Mouse (Mus musculus): ENCODE data around the gene Nol10.

DNA sequence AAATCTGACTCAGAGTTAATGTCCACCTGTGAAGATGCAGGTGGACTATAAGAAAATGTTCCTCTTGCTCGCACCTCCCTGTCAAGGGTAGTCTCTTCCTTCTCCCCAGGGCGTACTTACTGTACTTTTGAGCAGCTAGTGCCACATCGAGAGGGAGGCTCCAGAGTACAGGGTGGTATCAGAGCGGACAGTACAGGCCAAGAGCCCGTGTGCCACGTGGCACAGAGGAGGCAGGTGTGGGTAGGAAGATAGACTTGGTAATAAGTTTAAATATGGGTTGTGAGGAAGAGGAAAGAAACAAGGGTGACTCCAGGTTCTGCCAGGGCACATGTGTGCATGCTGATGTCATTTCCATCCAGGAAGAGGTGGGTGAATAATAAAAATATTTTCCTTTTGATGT, 32.7 kb downstream of the Nol10 start:
- TF ChIP-seq CTCF (IDR thresholded peaks at IDR 0.05; ENCODE audit: borderline replicate concordance, extremely low read depth, insufficient read depth, insufficient read length) (no peak), POLR2A (IDR thresholded peaks at IDR 0.05; ENCODE audit: borderline replicate concordance, extremely low read depth, insufficient read depth, insufficient read length, poor library complexity, severe bottlenecking) (no peak)
